11 mouse cellular contexts compared by ENCODE assay signal in the genomic region with DNA sequence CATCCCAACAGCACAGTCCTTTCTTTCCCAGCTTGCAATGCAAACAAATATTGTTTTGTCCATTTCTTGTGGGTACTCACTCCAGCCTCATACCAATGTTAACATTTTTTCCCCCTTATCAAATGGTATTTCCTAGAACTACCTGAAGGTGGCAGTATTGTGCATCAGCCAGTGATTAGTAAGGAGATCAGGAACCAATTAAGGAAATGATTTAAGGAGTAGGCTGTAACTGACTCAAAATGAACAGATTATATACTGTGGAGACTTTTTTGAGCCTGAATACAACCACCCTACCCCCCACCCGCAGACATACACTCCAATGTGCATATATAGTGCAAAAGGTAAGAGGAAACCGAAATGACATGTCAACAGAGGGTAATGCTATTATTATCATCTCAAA.
DNase-seq lines count a peak whose midpoint lies in the region; ATAC-seq and TF ChIP-seq lines count a peak whose summit lies in the region.
"Had no signal": no experiment of that assay in that cellular context is flagged by ENCODE, and none has a peak within 500 bp of the region (broad histone marks: within the 10 kb centered on the region; RNA-seq: fewer than 3 reads in every experiment).

No protein-coding gene starts in this region.

- no peak overlapping the region for H3K27ac ChIP-seq in heart, postnatal 0 days (ENCODE audit: low read depth)
- H3K27ac ChIP-seq: hindbrain, embryonic 12.5 days had no signal

- no peak overlapping the region for H3K9ac ChIP-seq in heart, postnatal 0 days (replicated peaks; ENCODE audit: low read depth, low read length)
- H3K9ac ChIP-seq: hindbrain, embryonic 12.5 days had no signal

- H3K4me3 ChIP-seq in heart, postnatal 0 days (ENCODE audit: low read depth, low read length) = no peak overlapping the region
- H3K4me3 ChIP-seq: hindbrain, embryonic 12.5 days; megakaryocyte, embryonic 14.5 days had no signal

- H3K27me3 ChIP-seq in heart, postnatal 0 days (ENCODE audit: control insufficient read depth, insufficient read depth, low read length) = no peaks in the 10 kb centered on the region
- H3K27me3 ChIP-seq: hindbrain, embryonic 12.5 days; megakaryocyte, embryonic 14.5 days had no signal

- no peak for ATAC-seq in heart, postnatal 0 days (ENCODE audit: insufficient read depth, low read depth)

- H3K9me3 ChIP-seq in heart, postnatal 0 days (replicated peaks; ENCODE audit: control insufficient read depth, low read length) = no peaks in the 10 kb centered on the region
- H3K9me3 ChIP-seq: hindbrain, embryonic 12.5 days; megakaryocyte, embryonic 14.5 days had no signal

- no peak for TF ChIP-seq EP300 in heart, postnatal 0 days (IDR thresholded peaks at IDR 0.05; ENCODE audit: low read depth)

- H3K4me2 ChIP-seq in heart, postnatal 0 days (ENCODE audit: low read depth, low read length) = no peak overlapping the region
- H3K4me2 ChIP-seq: hindbrain, embryonic 12.5 days had no signal

- H3K4me1 ChIP-seq in heart, postnatal 0 days (ENCODE audit: control insufficient read depth, insufficient read depth) = no peaks in the 10 kb centered on the region
- H3K4me1 ChIP-seq: megakaryocyte, embryonic 14.5 days had no signal

- no peaks in the 10 kb centered on the region for H3K36me3 ChIP-seq in heart, postnatal 0 days (replicated peaks; ENCODE audit: control insufficient read depth, insufficient read depth, low read length)
- H3K36me3 ChIP-seq: hindbrain, embryonic 12.5 days had no signal

- TF ChIP-seq CTCF in heart, postnatal 0 days (IDR thresholded peaks at IDR 0.05; ENCODE audit: low read depth) = peak; percentile 46

- 78% methylated on average over 2 of the region's 2 CpGs for WGBS in heart, postnatal 0 days

- DNase-seq in heart, postnatal 0 days (ENCODE audit: low spot score) = no peak
- DNase-seq in heart, adult 11 months = no peak
- DNase-seq in lung, postnatal 25 days (ENCODE audit: low spot score) = peak; percentile 10
- no peak for DNase-seq in lung, postnatal 10 days
- DNase-seq in c-Kit-positive CD71-positive TER-119-positive erythroid progenitor cells, embryonic 14.5 days (ENCODE audit: low spot score) = peak; percentile 3
- peak; percentile 57 for DNase-seq in retina, postnatal 1 day
- no peak for DNase-seq in spleen, adult 18-20 months
- DNase-seq in right cerebral cortex, postnatal 25 days = no peak
- DNase-seq: cerebellum, adult 8-10 months had no signal

Comparison
In these comparisons a context has a peak if more than half of its experiments do, and no peak if none do; other contexts are left out.
1. DNase-seq: peak in lung, postnatal 25 days (single experiment), c-Kit-positive CD71-positive TER-119-positive erythroid progenitor cells, embryonic 14.5 days (single experiment) and retina, postnatal 1 day (single experiment); none in heart, postnatal 0 days (single experiment), heart, adult 11 months (single experiment), lung, postnatal 10 days (single experiment), spleen, adult 18-20 months (0 of 2) and right cerebral cortex, postnatal 25 days (single experiment).